Mouse (Mus musculus) liver, embryonic 12.5 days (tissue): ENCODE results near the gene Ttyh1. TPM values are rescaled to one million over a fixed set of nuclear protein-coding genes. Genes with fewer than 3 reads are reported as not detected.

Experiments
- ATAC-seq: fragments of 200-750 bp; cut with Nextera tagmentation; 2 replicates; pipeline ENCODE4 v1.8.0; 2017; ENCODE audit warnings: moderate number of reproducible peaks, mild to moderate bottlenecking, moderate library complexity
- H3K27ac ChIP-seq: fragments of 300-500 bp; sonication (generic); 2 replicates; pipeline ENCODE4 v1.5.1; 2016; ENCODE audit warnings: mild to moderate bottlenecking
- H3K27me3 ChIP-seq: fragments of 300-500 bp; sonication (generic); replicated peaks from 2 replicates; pipeline ENCODE4 v1.6.1; 2016; ENCODE audit warnings: mild to moderate bottlenecking, moderate library complexity
- H3K36me3 ChIP-seq: fragments of 300-500 bp; sonication (generic); 2 replicates; pipeline ENCODE4 v1.6.1; 2016; ENCODE audit warnings: mild to moderate bottlenecking, moderate library complexity
- H3K4me1 ChIP-seq: fragments of 300-500 bp; sonication (generic); 2 replicates; pipeline ENCODE4 v1.6.1; 2016
- H3K4me2 ChIP-seq: fragments of 300-500 bp; sonication (generic); 2 replicates; pipeline ENCODE4 v1.6.1; 2016; ENCODE audit warnings: mild to moderate bottlenecking, moderate library complexity
- H3K4me3 ChIP-seq: fragments of 300-500 bp; sonication (generic); 2 replicates; pipeline ENCODE4 v1.5.1; 2016; ENCODE audit warnings: mild to moderate bottlenecking, moderate library complexity
- H3K9ac ChIP-seq: fragments of 300-500 bp; sonication (generic); 2 replicates; pipeline ENCODE4 v1.6.1; 2016; ENCODE audit warnings: mild to moderate bottlenecking, moderate library complexity
- H3K9me3 ChIP-seq: fragments of 300-500 bp; sonication (generic); replicated peaks from 2 replicates; pipeline ENCODE4 v1.6.1; 2016; ENCODE audit warnings: mild to moderate bottlenecking, moderate library complexity
- WGBS: fragments of 180-500 bp; shearing (Covaris S2); methylation state at CpG from one replicate; pipeline ENCODE4 v1.1.7; 2016; ENCODE audit not compliant: insufficient replicate concordance; 5-methylcytosine and 5-hydroxymethylcytosine counted together
- polyA plus RNA-seq: library from polyadenylated mRNA; unstranded; fragments of >200 nt; fragmentation: Nextera tagmentation; extraction: Ambion mirVana; gene quantifications from 2 replicates; pipeline ENCODE4 v1.2.1, GENCODE M21; 2016

Gene Ttyh1
- polyA plus RNA-seq, 1 experiment from 2014 or later: 0.48 TPM

DNA sequence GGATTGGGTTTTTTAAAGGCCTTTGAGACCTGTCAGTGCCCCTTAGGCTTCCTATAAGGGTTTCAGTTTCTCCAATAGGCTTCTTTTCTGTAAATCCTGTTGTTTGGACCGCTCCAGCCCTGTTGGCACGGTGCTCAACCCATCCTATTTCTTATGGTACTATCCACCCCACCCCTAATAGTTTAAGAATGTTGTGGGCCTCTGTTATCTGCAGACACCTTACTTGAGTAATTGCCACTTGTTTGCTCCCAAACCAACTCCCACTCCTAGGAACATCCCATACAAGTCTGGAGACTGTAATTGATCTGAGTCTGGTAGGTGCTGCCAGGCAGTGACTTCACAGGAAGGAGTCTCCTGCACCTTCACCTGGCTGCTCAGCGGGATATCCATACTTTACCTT lies 18.5 kb downstream of the Ttyh1 start:
- ATAC-seq: no peak
- Histone ChIP-seq H3K9me3 (no peaks in the 10 kb centered on the region), H3K4me2 (peak overlapping the region; percentile 89), H3K36me3 (peaks cover 50% of the 10 kb centered on the region), H3K4me3 (peak overlapping the region; percentile 89), H3K27me3 (no peaks in the 10 kb centered on the region), H3K4me1 (peaks cover 30% of the 10 kb centered on the region), H3K27ac (peak overlapping the region; percentile 92), H3K9ac (peak overlapping the region; percentile 88)
- 44% methylated on average over 3 of the region's 3 CpGs for WGBS

DNA sequence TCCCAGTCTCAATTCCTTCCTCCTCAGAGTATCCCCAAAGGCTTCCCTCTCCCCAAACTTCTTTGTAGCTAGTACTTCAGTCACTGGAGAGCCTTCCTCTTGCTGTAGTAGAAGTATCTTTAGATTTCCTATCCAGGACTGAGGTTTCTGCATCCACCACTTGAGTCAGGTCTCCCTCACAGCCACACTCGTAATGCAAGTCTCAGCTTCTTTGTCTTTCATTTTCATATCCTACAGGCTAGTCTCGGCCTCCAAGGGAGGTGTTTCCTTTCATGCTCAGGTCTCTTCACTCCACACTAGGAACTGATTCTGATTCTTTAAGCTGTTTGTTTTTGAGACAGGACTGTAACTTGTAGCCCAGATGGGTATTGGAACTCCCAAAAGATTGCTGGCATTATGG lies 19.0 kb downstream of the Ttyh1 start:
- Histone ChIP-seq H3K36me3 (peaks cover 54% of the 10 kb centered on the region), H3K4me1 (peaks cover 30% of the 10 kb centered on the region), H3K4me2 (peak overlapping the region; percentile 89), H3K9ac (peak overlapping the region; percentile 88), H3K4me3 (peak overlapping the region; percentile 89), H3K27me3 (no peaks in the 10 kb centered on the region), H3K27ac (no peak overlapping the region), H3K9me3 (no peaks in the 10 kb centered on the region)
- WGBS: 87% methylated on average over 2 of the region's 2 CpGs
- ATAC-seq: no peak

DNA sequence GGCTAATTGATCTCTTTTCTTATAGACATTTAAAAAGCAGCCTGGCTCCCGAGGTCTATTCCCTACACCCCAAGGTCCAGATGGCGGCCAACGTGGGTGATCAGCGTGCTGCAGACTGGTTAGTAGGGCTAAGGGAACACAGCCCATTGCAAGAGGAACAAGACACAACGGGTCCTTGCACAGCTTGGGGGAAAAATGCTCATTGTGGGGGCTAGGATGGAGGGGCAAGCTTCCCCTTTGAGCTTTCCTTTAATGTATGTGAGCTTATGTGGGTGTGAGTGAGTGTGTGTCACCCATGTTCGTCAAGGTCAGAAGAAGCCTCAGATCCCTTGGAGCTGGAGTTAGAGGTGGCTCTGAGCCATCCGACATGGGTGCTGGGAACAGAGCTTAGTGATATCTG lies 19.5 kb downstream of the Ttyh1 start:
- H3K4me3 ChIP-seq: peak overlapping the region; percentile 89; the same call in 1 of the 2 replicates
- WGBS: 92% methylated on average over 7 of the region's 7 CpGs
- no peaks in the 10 kb centered on the region for H3K27me3 ChIP-seq
- H3K9ac ChIP-seq: peak overlapping the region; percentile 88; the same call in 1 of the 2 replicates
- no peak overlapping the region for H3K27ac ChIP-seq
- H3K9me3 ChIP-seq: no peaks in the 10 kb centered on the region
- H3K4me1 ChIP-seq: peaks cover 30% of the 10 kb centered on the region
- peaks cover 59% of the 10 kb centered on the region for H3K36me3 ChIP-seq
- no peak for ATAC-seq
- H3K4me2 ChIP-seq: peak overlapping the region; percentile 89; the same call in 1 of the 2 replicates

- no peak for ATAC-seq
- H3K27me3 ChIP-seq: no peaks in the 10 kb centered on the region
- peaks cover 27% of the 10 kb centered on the region for H3K4me1 ChIP-seq
- no peak overlapping the region for H3K9ac ChIP-seq
- no peaks in the 10 kb centered on the region for H3K9me3 ChIP-seq
- H3K27ac ChIP-seq: no peak overlapping the region
- 92% methylated on average over 5 of the region's 5 CpGs for WGBS
- H3K36me3 ChIP-seq: peaks cover 66% of the 10 kb centered on the region
- H3K4me2 ChIP-seq: no peak overlapping the region
- H3K4me3 ChIP-seq: no peak overlapping the region
Measured at GRCm38 (mm10) chr7:4139391-4139790, 20.2 kb downstream of the Ttyh1 start.

DNA sequence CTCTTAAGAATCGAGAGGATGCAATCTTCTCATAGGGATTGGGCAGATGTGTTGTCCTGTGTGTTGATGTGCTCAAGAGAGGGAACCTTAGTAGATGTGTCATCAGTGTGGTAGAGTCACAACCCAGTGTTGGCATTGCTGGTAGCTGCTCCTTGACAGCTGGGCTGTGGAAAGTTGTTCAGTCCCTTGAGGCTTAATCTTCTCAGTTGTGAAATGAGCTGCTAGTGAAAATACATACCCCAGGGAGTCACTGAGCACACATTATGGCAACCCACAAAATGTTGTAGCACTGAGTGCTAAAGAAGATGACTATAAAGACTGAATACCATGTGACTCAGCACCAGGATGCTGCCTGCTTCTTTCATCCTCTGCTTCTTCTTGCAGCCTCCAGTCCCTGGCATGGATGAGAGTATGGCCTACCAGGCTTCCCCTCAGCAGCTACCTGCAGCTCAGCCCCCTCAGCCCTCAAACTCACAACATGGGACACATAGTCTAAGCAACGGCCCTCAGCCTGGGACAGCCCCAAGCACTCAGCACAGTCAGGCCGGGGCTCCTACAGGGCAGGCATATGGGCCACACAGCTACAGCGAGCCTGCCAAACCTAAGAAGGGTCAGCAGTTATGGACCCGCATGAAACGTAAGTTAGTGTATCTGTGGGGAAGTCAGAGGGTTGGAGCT lies 22.6 kb downstream of the Ttyh1 start:
- ATAC-seq: no peak
- no peak overlapping the region for H3K4me2 ChIP-seq
- H3K9me3 ChIP-seq: no peaks in the 10 kb centered on the region
- no peak overlapping the region for H3K27ac ChIP-seq
- H3K4me1 ChIP-seq: peaks cover 24% of the 10 kb centered on the region
- no peak overlapping the region for H3K4me3 ChIP-seq
- no peaks in the 10 kb centered on the region for H3K27me3 ChIP-seq
- WGBS: 87% methylated on average over 6 of the region's 6 CpGs
- no peak overlapping the region for H3K9ac ChIP-seq
- H3K36me3 ChIP-seq: peaks cover 90% of the 10 kb centered on the region

DNA sequence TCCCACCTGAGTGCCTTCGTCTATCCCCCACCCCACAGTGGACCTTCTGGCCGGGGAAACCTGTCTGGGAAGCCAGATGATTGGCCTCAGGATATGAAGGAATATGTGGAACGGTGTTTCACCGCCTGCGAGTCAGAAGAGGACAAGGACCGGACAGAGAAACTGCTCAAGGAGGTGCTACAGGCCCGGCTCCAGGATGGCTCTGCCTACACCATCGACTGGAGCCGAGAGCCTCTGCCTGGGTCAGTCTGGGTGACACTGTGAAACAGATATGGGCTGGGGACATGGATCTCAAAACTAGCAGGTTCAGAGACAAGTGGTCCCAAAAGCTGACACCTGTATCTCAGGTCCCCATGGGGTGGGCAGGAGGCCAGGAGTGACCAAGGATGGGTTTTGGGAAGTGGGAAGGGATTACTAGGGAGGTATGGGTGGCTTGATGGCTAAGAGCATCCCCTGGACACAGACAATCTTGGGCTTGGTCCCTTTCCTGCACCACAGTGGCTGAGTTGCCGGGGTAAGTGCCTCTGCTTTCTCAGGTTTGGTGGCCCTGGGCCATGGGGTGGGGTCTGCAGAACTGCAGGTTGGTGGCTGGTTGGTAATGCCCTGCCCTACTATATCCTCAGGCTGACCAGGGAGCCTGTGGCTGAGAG lies 23.7 kb downstream of the Ttyh1 start:
- no peak for ATAC-seq
- Histone ChIP-seq H3K36me3 (peaks cover 100% of the 10 kb centered on the region), H3K4me1 (peaks cover 30% of the 10 kb centered on the region), H3K9me3 (no peaks in the 10 kb centered on the region), H3K9ac (no peak overlapping the region), H3K27me3 (no peaks in the 10 kb centered on the region), H3K4me2 (no peak overlapping the region), H3K27ac (no peak overlapping the region), H3K4me3 (no peak overlapping the region)
- WGBS: 91% methylated on average over 10 of the region's 10 CpGs

- Histone ChIP-seq H3K27me3 (no peaks in the 10 kb centered on the region), H3K27ac (no peak overlapping the region), H3K4me2 (no peak overlapping the region), H3K4me1 (peaks cover 30% of the 10 kb centered on the region), H3K36me3 (peaks cover 99% of the 10 kb centered on the region), H3K4me3 (no peak overlapping the region), H3K9me3 (no peaks in the 10 kb centered on the region), H3K9ac (no peak overlapping the region)
- WGBS: 94% methylated on average over 19 of the region's 19 CpGs
- no peak for ATAC-seq
Measured at GRCm38 (mm10) chr7:4143506-4143905, 24.3 kb downstream of the Ttyh1 start.

GRCm38 (mm10) chr7:4144046-4144445 lies 24.8 kb downstream of the Ttyh1 start:
- H3K4me2 ChIP-seq: no peak overlapping the region
- peaks cover 31% of the 10 kb centered on the region for H3K4me1 ChIP-seq
- WGBS: 95% methylated on average over 13 of the region's 13 CpGs
- H3K27ac ChIP-seq: no peak overlapping the region
- H3K9me3 ChIP-seq: no peaks in the 10 kb centered on the region
- H3K27me3 ChIP-seq: no peaks in the 10 kb centered on the region
- H3K9ac ChIP-seq: no peak overlapping the region
- no peak overlapping the region for H3K4me3 ChIP-seq
- peaks cover 94% of the 10 kb centered on the region for H3K36me3 ChIP-seq
- ATAC-seq: no peak

DNA sequence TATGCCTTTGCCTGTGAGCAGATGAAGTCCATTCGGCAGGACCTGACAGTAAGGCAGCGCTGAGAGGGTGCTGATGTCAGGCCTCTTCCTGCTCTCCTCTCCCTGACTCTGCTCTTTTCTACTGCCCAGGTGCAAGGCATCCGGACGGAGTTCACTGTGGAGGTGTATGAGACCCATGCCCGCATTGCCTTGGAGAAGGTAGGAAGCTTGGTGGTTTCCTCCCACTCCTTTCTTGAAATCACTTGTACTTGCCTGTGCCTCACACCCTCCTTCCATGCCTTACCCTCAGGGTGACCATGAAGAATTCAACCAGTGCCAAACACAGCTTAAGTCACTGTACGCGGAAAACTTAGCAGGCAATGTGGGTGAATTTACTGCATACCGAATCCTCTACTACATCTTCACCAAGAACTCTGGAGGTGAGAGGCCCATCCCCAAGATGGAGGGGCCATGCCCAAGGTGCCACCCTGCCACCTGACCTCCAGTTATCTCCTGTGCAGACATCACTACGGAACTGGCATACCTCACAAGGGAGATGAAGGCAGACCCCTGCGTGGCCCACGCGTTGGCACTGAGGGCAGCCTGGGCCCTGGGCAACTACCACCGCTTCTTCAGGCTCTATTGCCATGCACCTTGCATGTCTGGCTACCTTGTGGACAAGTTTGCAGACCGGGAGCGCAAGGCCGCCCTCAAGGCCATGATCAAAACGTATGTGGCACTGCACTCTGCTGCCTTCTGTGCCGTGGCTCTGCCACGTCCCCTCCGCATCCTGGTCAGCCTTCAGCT lies 25.8 kb downstream of the Ttyh1 start:
- Histone ChIP-seq H3K4me1 (peaks cover 32% of the 10 kb centered on the region), H3K36me3 (peaks cover 85% of the 10 kb centered on the region), H3K4me3 (no peak overlapping the region), H3K27me3 (no peaks in the 10 kb centered on the region), H3K9me3 (no peaks in the 10 kb centered on the region), H3K27ac (no peak overlapping the region), H3K4me2 (no peak overlapping the region), H3K9ac (no peak overlapping the region)
- no peak for ATAC-seq
- 94% methylated on average over 20 of the region's 20 CpGs for WGBS

DNA sequence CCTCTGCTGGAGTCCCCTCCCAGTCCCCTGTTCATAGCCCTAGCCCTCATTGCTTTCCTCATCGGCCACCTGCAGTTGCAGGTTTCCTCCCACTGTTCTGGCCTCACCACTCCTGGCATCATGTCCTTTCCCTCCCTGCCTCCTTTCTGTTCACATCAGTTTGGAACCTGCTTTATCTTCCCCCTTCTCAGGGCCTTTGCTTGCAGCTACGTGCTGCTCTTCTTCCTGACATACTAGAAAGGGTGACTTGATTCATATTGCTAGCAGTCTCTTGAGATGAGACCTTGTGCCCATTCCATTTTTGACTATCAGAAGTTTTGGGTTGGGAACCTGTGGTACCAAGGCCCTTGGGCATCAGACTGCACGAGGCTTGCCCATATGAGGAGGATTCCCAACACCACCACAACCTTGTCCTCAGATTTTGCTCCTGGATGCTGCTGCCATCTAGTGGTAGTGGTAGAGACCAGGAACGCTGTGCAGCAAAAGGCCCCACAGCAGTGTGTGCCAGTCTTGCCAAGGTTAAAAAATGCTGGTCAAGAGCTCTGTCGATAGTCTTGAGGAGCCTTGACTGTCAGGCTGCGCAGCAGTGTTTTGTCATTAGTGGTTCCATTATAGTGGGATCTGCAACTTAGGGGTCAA lies 26.5 kb downstream of the Ttyh1 start:
- Histone ChIP-seq H3K9me3 (no peaks in the 10 kb centered on the region), H3K27ac (no peak overlapping the region), H3K27me3 (0 out of 2 replicates have a peak, but pooled peaks cover 2% of the 10 kb centered on the region), H3K4me3 (no peak overlapping the region), H3K4me1 (peaks cover 39% of the 10 kb centered on the region), H3K4me2 (no peak overlapping the region), H3K9ac (no peak overlapping the region), H3K36me3 (peaks cover 78% of the 10 kb centered on the region)
- WGBS: 69% methylated on average over 6 of the region's 6 CpGs
- no peak for ATAC-seq

DNA sequence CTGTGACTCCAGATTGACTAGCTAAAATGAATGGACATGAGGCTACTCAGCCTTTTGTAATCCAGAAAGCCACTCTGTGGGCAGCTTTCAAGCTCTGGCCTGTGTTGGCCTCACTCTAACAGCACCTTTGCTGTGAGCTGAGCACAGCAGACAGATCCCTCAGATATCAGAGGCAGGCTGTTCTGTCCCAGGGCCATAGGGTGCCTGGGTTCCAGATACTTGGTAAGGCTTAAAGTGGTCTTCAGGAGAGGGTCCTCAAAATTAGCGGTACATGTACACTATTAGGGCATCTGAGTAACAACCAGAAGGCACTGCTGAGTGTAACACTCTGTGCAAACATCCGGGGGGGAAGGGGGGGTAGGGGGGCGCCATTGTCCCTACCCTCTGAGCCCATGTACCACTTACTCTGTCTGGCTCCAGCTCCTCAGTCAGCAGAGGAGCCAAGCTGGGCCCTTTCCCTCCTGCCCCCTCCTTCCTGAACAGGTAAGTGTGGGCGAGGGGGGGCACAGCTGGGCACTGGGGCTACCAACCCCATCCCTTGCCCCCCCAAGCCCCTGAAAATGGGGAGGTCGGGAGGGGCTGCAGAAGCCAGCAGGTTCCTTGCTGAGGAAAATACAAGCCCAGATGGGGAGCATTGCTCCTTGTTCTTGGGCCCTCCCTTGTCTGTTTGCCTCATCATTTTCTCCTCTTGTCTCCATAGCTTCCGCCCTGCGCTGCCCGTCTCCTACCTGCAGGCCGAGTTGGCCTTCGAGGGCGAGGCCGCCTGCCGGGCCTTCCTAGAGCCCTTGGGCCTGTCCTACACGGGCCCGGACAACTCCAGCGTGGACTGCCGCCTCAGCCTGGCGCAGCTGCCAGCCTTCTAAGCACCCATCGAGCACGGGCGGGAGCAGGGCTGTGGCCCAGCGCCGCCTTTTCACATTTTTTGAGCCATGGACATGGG lies 27.3 kb downstream of the Ttyh1 start:
- Histone ChIP-seq H3K4me2 (peak overlapping the region; percentile 4; the same call in 1 of the 2 replicates), H3K4me1 (peaks cover 48% of the 10 kb centered on the region), H3K27me3 (peaks cover 10% of the 10 kb centered on the region), H3K27ac (no peak overlapping the region), H3K9ac (no peak overlapping the region), H3K36me3 (peaks cover 69% of the 10 kb centered on the region), H3K4me3 (no peak overlapping the region), H3K9me3 (no peaks in the 10 kb centered on the region)
- WGBS: 90% methylated on average over 23 of the region's 23 CpGs
- no peak for ATAC-seq
